Mouse (Mus musculus) WW6 (cell line): ENCODE data around the gene Sstr3.

ENCODE experiments used
- DNase-seq: peaks from one replicate; pipeline ENCODE4 v3.0.0-alpha.2; 2013; ENCODE audit warnings: low read depth, low spot score

Gene Sstr3

GRCm38 (mm10) chr15:78559141-78559979, 14.9 kb upstream of the Sstr3 start:
- no peak for DNase-seq

DNA sequence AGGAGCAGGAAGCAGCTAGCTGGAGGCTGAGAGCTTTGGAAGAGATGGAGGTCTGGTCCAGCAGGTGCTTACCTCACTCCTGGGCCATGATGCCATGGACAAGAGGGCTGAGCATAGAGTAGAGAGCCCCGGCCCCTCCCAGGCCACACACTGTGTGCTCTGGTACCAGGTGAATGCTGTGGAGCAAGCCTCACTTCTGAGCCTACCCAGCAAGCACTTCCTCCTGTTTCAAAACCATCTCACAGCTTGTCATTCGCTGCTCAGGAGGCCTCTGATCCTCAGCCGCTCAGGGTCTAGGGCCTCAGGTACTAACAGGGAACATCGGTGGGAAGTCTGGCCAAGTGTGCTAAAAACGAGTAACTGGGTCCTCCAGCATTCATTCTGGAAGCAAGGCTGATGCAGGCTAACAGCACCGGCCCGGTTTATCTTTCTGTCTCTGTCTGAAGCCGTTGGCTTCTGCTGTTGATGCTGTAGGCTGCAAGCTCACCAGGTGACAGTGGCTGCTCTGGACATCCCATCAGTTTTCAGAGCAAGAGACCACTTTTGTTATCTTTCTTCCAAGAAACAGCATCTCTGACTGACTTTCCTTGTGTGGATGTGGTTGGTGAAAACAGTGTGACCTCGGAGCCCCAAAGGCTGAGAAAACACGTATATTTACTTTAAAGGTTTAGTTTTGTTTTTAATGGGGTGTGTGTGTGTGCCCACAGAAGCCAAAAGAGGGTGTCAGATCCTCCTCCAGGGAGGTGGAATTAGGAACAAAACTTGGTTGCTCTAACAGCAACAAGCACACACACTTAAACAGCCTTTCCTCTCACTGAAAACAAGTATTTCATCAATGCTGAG, 13.4 kb upstream of the Sstr3 start:
- no peak for DNase-seq

DNA sequence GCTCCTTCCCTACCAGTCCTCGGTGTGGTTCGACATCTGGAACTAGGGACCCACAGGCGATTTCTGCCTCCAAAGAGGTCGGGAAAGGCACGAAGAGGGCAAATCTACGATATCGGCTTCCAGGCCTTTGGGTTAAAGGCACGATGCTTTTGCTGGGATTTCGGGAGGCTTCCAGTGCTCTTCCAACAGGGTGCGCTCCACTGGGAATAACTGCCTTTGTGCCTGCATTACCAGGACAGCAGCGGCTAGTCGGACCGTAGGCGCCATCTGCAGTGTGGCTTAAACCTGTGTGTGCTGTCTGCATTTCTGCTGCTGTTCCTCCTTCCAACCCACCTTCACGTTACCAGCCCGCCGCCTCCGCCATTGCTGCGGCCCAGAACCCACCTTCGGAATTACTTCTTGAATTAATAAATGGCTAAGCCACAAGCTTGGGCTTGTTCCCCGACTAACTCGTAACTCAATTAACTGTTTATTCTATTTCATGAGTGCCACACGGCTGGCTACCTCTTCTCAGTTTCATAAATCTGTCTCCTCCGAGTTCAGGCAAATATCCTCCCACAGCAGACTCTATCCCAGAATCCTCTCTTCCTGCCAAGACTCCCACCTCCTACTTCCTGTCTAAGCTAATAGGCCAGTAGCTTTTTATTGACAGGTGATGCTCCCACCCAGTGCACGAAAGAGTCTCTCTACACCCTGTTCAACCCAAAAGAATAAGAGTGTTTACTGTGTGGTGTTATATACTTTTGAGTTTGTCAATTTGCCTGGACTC, 10.2 kb upstream of the Sstr3 start:
- DNase-seq, result no peak

DNA sequence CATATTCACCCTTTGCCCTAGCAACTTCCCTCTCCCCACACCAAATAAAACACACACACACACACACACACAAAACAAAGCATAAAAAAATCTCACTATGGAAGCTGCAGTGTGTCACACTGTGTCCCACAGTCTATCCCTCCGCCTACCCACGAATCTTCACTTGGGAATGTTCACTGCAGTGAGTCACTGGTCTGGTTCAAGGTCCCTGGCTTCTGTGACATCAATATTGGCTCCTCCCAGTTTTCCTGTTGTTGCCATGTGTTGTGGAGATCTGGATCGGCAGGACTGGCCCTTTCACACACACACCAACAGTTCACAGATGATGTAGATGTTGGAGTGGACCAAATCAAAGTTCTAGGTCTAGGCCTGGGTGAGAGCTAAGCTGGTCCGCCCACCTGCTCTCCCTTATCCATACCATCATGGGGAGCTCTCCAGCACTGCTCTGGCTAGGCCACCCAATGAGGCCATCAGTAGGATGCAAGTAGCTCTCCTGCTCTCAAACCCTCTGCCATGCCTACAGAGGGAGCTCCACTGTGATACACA, 4.8 kb upstream of the Sstr3 start:
- no peak for DNase-seq

- no peak for DNase-seq
Observed at GRCm38 (mm10) chr15:78548711-78549110, 4.2 kb upstream of the Sstr3 start.

GRCm38 (mm10) chr15:78548336-78548665, 3.8 kb upstream of the Sstr3 start:
- no peak for DNase-seq

DNA sequence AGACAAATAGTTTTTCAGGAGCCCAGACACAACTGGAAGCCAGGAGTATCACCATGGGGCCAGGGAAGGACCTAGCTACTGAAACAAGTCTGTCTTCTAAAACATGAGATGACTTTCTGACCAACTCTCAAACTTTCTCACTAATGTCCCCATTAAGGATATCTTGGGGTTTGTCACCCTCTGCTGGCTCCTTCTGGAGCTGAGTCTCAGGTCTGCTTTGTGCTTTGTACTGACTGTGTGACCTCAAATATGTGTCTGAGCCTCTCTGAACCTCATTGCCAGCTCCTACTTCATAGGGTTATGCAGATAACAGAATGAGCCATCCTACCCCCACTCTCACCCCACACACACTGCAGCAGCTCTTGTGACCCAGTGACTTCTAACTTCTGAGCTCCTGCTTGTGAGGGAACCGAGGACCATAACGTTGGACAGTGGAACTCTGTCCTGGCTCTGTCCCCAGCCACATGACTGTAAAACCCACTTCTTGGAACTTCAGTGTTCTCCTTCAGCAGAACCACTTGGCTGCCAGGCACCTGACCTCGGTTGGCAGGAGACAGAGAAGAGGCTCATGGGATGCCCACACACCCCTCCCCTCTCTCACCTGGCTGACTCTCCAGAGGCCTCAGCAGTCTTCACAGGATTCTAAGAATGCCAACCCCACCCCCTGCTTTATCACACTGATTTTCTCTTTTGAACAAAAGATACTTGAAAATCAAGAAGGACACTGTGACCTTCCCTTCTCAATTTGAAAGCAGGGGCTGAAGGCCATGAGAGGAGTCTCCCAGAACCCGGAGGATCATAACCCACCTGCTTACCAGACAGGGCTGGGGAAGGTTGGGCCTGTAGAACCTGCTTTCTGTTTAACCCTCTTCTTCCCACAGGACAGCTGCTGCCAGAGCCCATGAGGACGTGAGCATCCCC, 3.2 kb upstream of the Sstr3 start:
- no peak for DNase-seq

DNA sequence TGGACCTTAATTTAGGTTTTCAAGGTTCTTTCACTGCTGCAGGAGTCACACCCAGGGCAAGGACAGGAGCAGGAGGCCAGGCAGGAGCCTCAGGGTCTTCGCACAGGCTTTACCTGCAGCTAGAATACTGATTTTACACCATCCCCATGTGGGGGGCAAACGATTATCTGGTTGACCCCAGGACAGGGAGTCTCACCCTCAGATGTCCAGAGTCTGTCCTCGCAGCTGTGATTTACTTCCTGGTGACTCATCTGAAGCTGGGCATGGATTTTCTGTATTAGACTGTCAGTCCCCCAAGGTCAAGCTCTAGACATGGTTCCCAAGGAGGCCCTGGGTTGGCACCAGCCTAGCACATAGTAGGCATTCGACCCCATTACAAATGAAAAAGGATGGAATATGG, 1.6 kb upstream of the Sstr3 start:
- no peak for DNase-seq

GRCm38 (mm10) chr15:78544041-78544440, 444 bp downstream of the Sstr3 start:
- DNase-seq, result no peak

GRCm38 (mm10) chr15:78542767-78543303, 1.6 kb downstream of the Sstr3 start:
- no peak for DNase-seq

DNA sequence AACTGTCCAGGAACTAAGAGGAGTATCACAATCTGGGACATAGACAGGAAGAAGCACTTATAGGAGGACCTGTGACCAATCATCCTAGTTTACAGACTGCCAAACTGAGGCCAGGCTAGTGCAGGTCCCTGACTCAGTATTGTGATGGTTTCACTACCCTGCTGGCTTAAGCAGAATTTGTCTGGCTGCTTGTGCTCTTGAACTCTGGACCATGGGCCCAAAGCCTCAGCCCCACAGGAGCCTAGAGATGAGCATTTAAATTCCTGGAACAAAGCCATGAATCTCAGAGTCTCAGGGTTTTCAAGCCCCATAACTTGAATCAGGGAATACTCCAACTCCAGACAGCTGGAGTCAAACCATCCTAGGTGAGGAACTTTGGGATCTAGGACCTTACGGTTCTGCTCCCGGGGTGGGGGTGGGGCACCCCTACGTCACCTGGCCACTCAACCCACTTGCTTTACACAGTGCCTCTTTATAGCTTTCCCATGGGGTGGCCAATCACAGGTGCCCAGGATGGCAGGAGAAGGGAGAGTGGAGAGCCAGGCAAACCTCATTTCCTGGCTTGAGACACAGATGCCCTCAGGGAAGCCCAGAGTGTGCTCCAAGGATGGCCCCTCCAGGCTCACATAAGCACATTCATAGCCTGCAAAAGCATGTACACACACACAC, 2.3 kb downstream of the Sstr3 start:
- no peak for DNase-seq

- no peak for DNase-seq
Observed at GRCm38 (mm10) chr15:78541606-78542005, 2.9 kb downstream of the Sstr3 start.

DNA sequence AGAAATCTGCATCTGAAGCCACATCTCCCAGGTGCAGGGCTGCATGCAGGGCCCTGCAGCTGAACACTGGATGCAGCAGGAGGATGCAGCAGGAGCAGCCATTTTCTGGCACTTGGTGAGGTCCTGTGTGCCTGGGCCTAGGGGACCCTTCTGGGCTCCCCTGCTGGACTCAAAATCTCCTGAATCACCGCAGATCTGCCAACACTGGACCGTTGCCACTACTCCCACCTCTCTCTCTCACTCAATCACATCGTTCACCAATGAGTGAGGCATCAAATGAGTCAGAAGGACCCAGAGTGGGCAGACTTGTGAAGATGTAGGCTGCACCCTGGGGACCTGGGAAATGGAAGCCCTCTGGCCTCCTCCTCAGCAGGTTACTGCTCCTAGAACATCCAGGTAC, 3.4 kb downstream of the Sstr3 start:
- no peak for DNase-seq

DNA sequence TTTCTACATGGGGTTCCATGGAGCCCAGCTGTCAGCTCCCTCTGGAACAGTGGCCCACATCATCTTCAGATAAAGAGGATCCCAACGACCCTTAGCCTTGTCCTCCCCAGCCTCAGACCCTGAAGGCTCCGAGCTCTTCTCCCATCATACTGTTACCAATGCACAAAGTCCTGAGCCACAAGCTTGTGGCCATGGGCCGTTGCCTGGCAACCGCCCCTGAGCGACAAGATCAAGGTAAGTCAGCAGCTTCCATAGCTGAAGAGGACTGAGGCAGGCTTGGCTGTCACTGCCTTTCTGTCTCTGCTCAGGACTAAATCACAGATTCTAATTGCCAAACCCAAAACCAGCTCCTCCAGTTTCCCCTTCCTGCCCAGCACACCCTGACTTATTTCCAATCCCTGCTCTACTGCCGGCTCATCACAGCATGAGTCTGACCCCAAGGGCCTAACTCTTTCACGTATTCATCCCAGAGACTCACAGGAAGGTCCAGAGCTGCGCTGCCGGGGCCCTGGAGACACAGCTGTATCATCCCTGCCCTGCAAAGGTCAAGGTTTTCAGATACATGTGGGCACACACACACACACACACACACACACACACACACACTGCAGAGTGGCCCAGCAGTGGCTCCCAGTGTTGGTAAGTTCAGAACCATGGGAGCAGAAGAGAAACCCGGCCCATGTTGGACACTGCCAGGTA, 8.6 kb downstream of the Sstr3 start:
- no peak for DNase-seq

GRCm38 (mm10) chr15:78533346-78533835, 11.1 kb downstream of the Sstr3 start:
- no peak for DNase-seq

- DNase-seq, result no peak
Observed at GRCm38 (mm10) chr15:78532566-78533345, 11.7 kb downstream of the Sstr3 start.

DNA sequence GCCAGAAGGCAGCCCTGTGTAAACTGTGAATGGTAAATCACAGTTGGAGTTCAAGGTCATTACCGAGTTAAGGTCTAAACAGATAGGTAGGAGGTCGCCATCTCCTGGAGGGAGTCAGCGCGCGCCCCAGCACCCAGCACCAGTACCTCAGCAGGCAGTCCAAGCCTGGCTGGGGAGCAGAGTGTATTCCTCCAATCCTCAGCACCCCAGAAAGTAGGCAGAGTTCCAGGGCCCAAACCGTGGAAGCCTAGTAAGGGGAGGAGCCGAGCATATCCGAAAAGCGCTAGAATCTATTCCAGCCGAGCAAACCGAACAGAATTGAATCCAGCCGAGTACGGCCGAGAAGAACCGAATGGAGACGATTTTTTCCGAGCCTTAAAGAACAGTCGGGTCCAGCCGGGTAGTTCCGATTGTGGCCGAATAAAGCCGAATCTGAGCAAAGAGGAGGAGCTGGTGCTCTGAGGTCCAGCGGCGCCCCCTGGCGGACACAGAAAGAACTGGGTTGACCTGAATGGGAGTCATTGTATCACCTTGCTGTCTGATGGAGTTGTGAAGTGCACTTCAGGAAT, 12.5 kb downstream of the Sstr3 start:
- DNase-seq, result peak; percentile 75

DNA sequence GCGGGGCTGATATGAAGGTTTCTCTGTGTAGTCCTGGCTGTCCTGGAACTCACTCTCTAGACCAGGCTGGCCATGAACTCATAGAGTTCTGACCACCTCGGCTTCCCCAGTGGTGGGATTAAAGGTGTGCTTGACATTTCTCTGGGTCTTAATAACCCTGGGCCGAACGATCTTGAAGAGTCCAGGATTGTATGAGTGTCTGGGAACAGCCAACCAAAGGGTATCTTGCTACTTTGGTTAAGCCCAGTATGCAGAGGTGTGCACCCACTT, 13.1 kb downstream of the Sstr3 start:
- DNase-seq, result no peak
